Mouse (Mus musculus) forebrain, embryonic 13.5 days (tissue): ENCODE results near the gene Creb1. TPM values are rescaled to one million over a fixed set of nuclear protein-coding genes. Genes with fewer than 3 reads are reported as not detected.

Experiments
- ATAC-seq: fragments of 200-750 bp; cut with Nextera tagmentation; 2 replicates; pipeline ENCODE4 v1.8.0; 2017
- H3K27ac ChIP-seq: fragments of 300-500 bp; sonication (generic); 2 replicates; pipeline ENCODE4 v1.5.1; 2015; ENCODE audit warnings: inconsistent platforms, mild to moderate bottlenecking, moderate library complexity
- H3K27me3 ChIP-seq: fragments of 300-500 bp; sonication (generic); 2 replicates; pipeline ENCODE4 v1.6.1; 2015; ENCODE audit warnings: mild to moderate bottlenecking, inconsistent platforms
- H3K36me3 ChIP-seq: fragments of 300-500 bp; sonication (generic); 2 replicates; pipeline ENCODE4 v1.6.1; 2015; ENCODE audit warnings: mild to moderate bottlenecking, inconsistent platforms; ENCODE audit not compliant: poor library complexity, severe bottlenecking
- H3K4me1 ChIP-seq: fragments of 300-500 bp; sonication (generic); 2 replicates; pipeline ENCODE4 v1.6.1; 2015; ENCODE audit warnings: inconsistent platforms
- H3K4me2 ChIP-seq: fragments of 300-500 bp; sonication (generic); 2 replicates; pipeline ENCODE4 v1.6.1; 2015; ENCODE audit warnings: inconsistent platforms, mild to moderate bottlenecking, moderate library complexity
- H3K4me3 ChIP-seq: fragments of 300-500 bp; sonication (generic); 2 replicates; pipeline ENCODE4 v1.5.1; 2015; ENCODE audit warnings: mild to moderate bottlenecking, inconsistent platforms
- H3K9ac ChIP-seq: fragments of 300-500 bp; sonication (generic); 2 replicates; pipeline ENCODE4 v1.6.1; 2015; ENCODE audit warnings: mild to moderate bottlenecking, inconsistent platforms
- H3K9me3 ChIP-seq: fragments of 300-500 bp; sonication (generic); replicated peaks from 2 replicates; pipeline ENCODE4 v1.6.1; 2016; ENCODE audit warnings: inconsistent platforms
- WGBS: fragments of 180-500 bp; shearing (Covaris S2); methylation state at CpG from one replicate; pipeline ENCODE4 v1.1.7; 2015; 5-methylcytosine and 5-hydroxymethylcytosine counted together
- polyA plus RNA-seq: library from polyadenylated mRNA; unstranded; fragments of >200 nt; fragmentation: Nextera tagmentation; extraction: Ambion mirVana; gene quantifications from 2 replicates; pipeline ENCODE4 v1.2.1, GENCODE M21; 2015

Gene Creb1
- polyA plus RNA-seq, 1 experiment from 2014 or later, result 44.8 TPM

DNA sequence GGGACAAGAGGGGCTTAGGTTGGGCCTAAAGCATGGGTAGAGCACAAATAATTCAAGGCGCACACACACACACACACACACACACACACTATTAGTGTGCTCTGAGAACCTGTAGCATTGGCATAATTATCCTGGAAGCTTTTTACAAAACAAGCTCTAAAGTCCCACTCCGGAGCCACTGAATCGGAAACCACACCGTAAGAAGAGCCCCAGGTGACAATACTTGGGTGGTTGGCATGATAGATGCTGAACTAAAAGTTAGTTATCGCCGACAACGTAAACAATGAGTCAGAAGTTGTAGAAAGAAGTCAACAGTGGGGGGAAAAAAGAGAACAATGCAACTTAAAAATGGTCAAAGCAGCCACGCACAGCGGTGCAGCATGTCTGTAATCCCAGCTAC lies 81.9 kb downstream of the Creb1 start:
- H3K9me3 ChIP-seq, result no peaks in the 10 kb centered on the region
- H3K27ac ChIP-seq, result no peak overlapping the region
- no peak overlapping the region for H3K4me2 ChIP-seq
- H3K27me3 ChIP-seq, result no peaks in the 10 kb centered on the region
- ATAC-seq, result no peak
- no peak overlapping the region for H3K9ac ChIP-seq
- H3K4me3 ChIP-seq, result no peak overlapping the region
- H3K4me1 ChIP-seq, result peaks cover 21% of the 10 kb centered on the region
- 87% methylated on average over 9 of the region's 9 CpGs for WGBS
- H3K36me3 ChIP-seq, result peaks cover 12% of the 10 kb centered on the region; the same call in 1 of the 2 replicates

DNA sequence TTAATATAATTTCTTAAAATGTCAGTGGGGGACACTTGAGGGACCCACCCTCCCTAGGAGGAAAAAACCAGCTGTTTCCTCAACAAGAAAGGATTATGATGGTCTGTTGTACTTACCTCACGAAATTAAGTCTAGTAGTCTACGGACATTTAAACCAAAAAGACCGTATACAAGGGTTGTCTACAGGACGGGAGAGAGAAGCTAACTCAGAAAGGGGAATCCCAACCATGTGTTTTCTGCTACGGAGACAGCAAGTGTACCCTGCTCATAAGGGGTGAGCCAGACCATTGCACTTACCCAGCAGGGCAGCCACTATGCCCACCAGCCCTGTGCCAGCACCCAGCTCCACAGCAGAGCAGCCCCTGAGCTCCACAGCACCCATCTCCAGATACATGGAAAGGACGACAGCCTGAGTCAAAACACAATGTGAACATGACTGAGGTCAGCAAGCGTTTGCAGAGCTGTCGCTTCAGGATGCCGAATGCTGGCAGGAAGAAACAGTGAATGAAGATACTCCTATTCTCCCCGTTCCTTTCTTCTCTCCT lies 82.4 kb downstream of the Creb1 start:
- no peak for ATAC-seq
- Histone ChIP-seq H3K4me1 (peaks cover 21% of the 10 kb centered on the region), H3K27me3 (no peaks in the 10 kb centered on the region), H3K36me3 (peaks cover 11% of the 10 kb centered on the region; the same call in 1 of the 2 replicates), H3K27ac (no peak overlapping the region), H3K4me3 (no peak overlapping the region), H3K9me3 (no peaks in the 10 kb centered on the region), H3K4me2 (no peak overlapping the region), H3K9ac (no peak overlapping the region)
- WGBS, result 82% methylated on average over 10 of the region's 10 CpGs

DNA sequence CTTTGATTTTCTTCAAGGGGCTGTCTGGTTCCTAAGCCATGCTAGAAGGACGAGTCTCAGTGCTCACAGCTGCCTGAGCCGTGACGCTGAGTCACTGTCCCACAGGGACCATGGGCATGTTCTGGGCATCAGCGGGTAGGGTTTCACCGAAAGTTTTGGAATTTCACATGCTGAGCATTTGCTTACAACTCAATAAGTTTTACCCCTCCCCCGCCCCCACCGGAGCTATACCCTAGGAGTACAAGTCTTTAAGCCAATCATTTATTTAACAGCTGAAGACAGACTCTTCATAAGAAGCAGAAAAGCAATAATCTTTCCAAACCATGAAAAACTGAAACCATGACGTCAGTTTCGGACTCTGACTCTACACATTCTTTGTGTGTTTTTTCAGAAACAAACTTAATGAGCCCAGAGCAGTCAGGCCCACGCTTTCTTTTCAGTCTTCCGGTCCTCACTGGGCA lies 83.1 kb downstream of the Creb1 start:
- Histone ChIP-seq H3K4me2 (peak overlapping the region; percentile 76; the same call in 1 of the 2 replicates), H3K9me3 (no peaks in the 10 kb centered on the region), H3K27me3 (no peaks in the 10 kb centered on the region), H3K9ac (0 out of 2 replicates have a peak overlapping the region, but pooled peaks have one; percentile 95), H3K36me3 (peaks cover 7% of the 10 kb centered on the region; the same call in 1 of the 2 replicates), H3K4me1 (peaks cover 21% of the 10 kb centered on the region), H3K4me3 (no peak overlapping the region), H3K27ac (no peak overlapping the region)
- ATAC-seq, result no peak
- 82% methylated on average over 11 of the region's 11 CpGs for WGBS

DNA sequence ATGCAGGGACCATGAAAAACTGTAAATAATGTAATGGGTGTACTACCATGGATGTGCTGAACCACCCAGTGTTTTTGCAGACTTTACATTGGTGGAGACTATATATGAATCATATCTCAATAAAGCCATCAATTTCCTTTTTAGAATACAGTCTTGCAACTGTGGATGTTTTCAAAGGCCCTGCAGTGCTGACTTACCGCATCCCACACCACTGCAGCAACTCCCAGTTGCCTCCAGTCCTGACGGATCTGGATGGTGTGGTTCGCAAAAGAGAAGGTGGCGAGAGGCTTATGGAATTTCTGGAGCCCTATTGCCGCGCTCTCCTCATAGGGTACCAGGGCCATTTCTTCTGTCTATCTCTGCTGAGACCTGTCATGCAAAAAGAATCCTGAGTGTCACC lies 83.6 kb downstream of the Creb1 start:
- 64% methylated on average over 6 of the region's 6 CpGs for WGBS
- Histone ChIP-seq H3K27ac (no peak overlapping the region), H3K4me3 (peak overlapping the region; percentile 72), H3K9me3 (no peaks in the 10 kb centered on the region), H3K9ac (peak overlapping the region; percentile 95), H3K4me1 (peaks cover 21% of the 10 kb centered on the region), H3K36me3 (peaks cover 7% of the 10 kb centered on the region; the same call in 1 of the 2 replicates), H3K4me2 (peak overlapping the region; percentile 76), H3K27me3 (no peaks in the 10 kb centered on the region)
- no peak for ATAC-seq

DNA sequence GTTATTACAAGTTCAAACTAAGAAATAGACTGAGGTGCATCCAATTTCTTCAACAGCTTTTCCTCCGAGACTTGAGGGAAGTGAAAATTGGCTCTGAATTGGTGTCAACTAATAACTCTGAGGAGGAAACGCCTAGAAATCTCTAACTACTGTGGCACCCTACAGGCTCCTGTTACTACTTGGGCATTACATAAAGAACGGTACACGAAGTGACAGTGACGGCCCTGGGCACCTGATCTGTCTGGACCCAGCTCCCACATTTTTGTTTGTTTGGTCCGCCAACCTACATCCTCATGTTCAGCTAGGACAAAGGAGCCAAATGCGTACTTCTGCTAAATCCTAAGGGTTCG lies 84.1 kb downstream of the Creb1 start:
- no peak for ATAC-seq
- Histone ChIP-seq H3K27ac (peak overlapping the region; percentile 97), H3K9me3 (no peaks in the 10 kb centered on the region)

DNA sequence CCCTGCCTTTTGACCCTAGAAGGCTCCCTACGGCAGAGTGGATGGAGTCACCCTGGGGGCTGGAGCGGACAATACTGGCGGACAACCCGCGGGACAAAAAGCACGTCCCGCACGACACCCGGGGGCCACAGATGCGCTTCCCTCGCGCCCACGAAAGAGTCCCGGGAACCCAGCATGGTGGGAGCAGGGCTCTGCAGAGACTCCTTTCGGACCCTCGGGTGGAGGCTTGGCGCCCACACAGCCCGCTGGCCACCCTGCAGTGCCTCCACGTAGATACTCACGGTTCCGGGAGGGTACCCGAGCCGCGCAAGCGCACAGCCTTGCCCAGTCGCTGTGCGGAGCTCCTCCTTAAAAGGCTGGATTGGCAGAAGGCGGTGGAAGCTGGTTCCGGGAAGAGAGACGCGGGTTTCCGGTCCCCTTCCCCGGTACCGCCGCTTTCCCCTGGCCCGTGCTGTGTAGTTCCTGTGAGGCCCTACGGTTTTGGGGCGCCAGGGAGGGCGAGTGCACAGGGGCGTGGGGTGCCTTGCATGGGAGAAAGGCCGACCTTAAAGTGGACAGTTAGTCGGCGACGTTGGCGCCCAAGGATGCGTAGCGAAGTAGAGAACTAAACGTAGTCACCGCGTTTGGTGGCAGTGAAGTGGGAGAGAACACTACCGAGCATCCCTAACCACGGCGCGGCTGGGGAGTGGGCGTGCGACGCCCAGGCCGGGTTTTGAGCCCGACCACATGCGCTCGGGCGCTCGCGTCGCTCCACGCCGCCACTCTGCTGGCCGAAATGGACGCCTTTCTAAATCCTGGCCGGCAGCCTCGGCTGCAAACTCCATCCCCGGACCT lies 84.7 kb downstream of the Creb1 start, which contains the start of gene Mettl21a:
TSS of gene Mettl21a (minus strand) at position 362 of the 834 bp plus-strand sequence.
- under 1% methylated on average over 72 of the region's 72 CpGs for WGBS
- Histone ChIP-seq H3K9me3 (no peaks in the 10 kb centered on the region), H3K4me1 (peaks cover 21% of the 10 kb centered on the region), H3K36me3 (peaks cover 7% of the 10 kb centered on the region; the same call in 1 of the 2 replicates), H3K4me2 (peak within 1 kb of the TSS; percentile 76), H3K27me3 (no peaks in the 10 kb centered on the region), H3K27ac (peak within 1 kb of the TSS; percentile 97), H3K9ac (peak within 1 kb of the TSS; percentile 95), H3K4me3 (peak within 1 kb of the TSS; percentile 72)
- peak; percentile 97 for ATAC-seq

More for the DNA sequence above, 84.1 kb downstream of the Creb1 start:
- WGBS, result 4% methylated on average over 8 of the region's 8 CpGs
- Histone ChIP-seq H3K9ac (peak overlapping the region; percentile 95), H3K4me1 (peaks cover 21% of the 10 kb centered on the region), H3K36me3 (peaks cover 7% of the 10 kb centered on the region; the same call in 1 of the 2 replicates), H3K27me3 (no peaks in the 10 kb centered on the region), H3K4me2 (peak overlapping the region; percentile 76), H3K4me3 (peak overlapping the region; percentile 72)

DNA sequence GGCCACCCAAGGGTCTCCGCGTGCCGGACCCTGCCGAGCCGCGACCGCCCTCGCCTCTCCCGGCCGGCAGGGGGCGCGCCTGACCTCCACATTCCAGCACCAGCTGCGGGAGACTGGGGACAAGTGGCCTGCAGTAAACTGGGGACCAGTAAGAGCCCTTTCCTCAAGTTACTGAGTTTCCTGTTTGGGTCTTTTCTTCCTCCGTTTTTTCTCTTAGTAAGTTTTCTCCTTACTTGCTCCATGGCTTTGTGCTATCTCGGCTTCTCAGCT lies 85.2 kb downstream of the Creb1 start:
- Histone ChIP-seq H3K36me3 (peaks cover 1% of the 10 kb centered on the region; the same call in 1 of the 2 replicates), H3K4me3 (peak overlapping the region; percentile 72), H3K27me3 (no peaks in the 10 kb centered on the region), H3K4me1 (peaks cover 21% of the 10 kb centered on the region), H3K9ac (peak overlapping the region; percentile 95), H3K9me3 (no peaks in the 10 kb centered on the region), H3K4me2 (peak overlapping the region; percentile 76), H3K27ac (peak overlapping the region; percentile 97)
- WGBS, result 1% methylated on average over 15 of the region's 15 CpGs
- ATAC-seq, result peak; percentile 86

DNA sequence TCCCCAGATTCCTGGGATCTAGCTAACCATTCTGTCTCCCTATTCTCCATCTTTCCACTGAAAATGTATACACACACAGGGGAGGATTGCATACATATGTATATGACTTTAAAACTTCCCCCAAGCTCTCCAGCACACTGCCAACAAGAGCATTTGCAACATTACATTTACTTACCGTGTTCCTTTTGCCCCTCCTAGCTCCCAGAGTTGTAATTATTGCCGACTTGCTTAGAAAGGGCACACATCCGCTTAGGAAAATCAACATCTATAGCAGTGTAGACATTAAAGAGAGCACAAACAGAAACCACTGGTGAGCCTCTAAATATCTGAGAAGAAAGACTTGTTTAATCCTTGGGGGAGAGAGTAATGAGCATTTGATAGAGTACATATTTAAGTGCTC lies 85.8 kb downstream of the Creb1 start:
- Histone ChIP-seq H3K4me3 (peak overlapping the region; percentile 72), H3K27ac (no peak overlapping the region), H3K9me3 (no peaks in the 10 kb centered on the region), H3K36me3 (no peaks in the 10 kb centered on the region; the same call in 1 of the 2 replicates), H3K27me3 (no peaks in the 10 kb centered on the region), H3K4me2 (peak overlapping the region; percentile 76), H3K4me1 (peaks cover 21% of the 10 kb centered on the region), H3K9ac (peak overlapping the region; percentile 95)
- WGBS, result 64% methylated on average over 3 of the region's 3 CpGs
- ATAC-seq, result no peak

DNA sequence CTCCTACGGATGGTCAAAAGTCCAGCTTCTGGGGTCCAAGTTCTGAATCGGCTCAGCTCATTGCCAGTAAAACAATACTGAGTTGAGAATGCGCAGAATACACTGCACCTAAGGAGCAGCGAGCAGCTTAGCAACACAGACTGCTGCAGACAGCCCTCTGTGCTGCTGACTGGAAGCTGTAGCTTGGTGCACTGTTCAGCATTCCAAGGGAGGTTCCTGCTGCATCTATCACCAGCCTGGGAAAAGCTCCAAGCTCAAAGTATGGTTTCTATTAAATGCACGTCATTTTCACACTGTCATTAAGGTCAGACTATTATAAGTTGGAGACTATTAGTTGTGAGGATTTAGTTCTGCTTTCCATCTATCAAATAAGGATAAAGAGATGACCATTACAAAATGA lies 88.7 kb downstream of the Creb1 start:
- no peaks in the 10 kb centered on the region for H3K27me3 ChIP-seq
- no peak overlapping the region for H3K9ac ChIP-seq
- H3K4me2 ChIP-seq, result no peak overlapping the region
- H3K9me3 ChIP-seq, result no peaks in the 10 kb centered on the region
- ATAC-seq, result no peak
- no peak overlapping the region for H3K4me3 ChIP-seq
- WGBS, result 87% methylated on average over 5 of the region's 5 CpGs
- H3K27ac ChIP-seq, result no peak overlapping the region
- no peaks in the 10 kb centered on the region for H3K36me3 ChIP-seq
- H3K4me1 ChIP-seq, result peaks cover 12% of the 10 kb centered on the region

DNA sequence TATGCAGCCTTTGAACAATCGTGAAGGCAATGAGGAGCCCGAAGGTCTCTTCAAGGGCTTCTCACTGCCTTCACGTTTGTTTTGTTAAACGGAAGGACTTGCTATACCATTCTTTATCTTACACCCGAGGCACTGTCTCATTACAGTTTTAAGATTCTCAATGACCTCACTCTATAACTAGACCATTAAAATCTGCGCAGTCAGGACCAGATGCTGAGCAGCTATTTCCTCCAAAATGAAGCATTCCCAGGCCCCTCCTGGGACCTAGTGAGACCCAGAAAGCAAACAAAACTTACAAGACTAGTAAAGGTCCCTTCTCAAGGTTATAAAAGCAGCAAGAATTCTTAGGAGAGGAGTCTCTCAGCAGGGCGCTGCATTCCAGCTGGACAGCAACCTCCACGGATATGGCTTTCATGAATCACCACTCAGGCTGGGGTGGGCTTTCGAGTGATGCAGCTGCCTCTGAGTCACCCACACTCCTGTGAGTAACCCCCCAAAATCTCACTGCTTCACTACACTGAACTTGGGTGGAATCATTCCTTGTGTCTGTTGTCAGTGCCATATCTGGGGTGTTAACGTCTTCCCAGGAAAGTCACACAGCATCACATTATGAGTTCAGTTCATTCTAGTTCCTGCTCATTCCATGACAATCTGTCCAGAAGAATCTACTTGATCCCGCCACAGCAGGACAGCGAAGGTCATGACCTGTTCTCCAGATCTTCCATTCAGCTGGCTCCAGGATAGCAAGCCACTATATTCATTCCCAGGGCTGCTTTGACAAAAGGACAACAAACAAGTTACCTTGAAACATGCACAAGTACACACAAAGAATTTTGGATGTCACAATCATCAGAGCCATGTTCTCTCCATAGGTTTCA lies 91.4 kb downstream of the Creb1 start:
- H3K4me1 ChIP-seq, result no peaks in the 10 kb centered on the region
- H3K27me3 ChIP-seq, result no peaks in the 10 kb centered on the region
- H3K4me3 ChIP-seq, result no peak overlapping the region
- H3K36me3 ChIP-seq, result no peaks in the 10 kb centered on the region
- no peaks in the 10 kb centered on the region for H3K9me3 ChIP-seq
- H3K9ac ChIP-seq, result no peak overlapping the region
- ATAC-seq, result no peak
- no peak overlapping the region for H3K27ac ChIP-seq
- WGBS, result 69% methylated on average over 12 of the region's 12 CpGs
- H3K4me2 ChIP-seq, result no peak overlapping the region

DNA sequence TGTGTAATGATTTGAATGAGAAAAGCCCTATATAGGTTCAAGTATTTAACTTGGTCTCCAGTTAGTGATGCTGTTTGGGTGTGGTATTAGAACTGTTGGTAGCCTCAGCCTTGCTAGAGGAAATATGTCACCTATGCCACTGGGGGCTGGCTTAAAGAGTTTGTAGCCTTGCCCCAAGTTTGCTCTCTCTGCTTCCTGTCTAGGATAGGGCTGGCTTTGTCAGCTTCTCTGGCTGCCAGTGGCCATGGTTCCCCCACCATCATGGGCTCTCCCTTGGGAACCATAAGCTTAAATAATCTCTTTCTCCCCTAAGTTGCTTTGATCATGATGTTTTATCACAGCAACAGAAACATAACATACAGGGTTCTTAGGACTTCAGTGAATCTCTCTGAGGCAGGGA lies 92.8 kb downstream of the Creb1 start:
- Histone ChIP-seq H3K9ac (no peak overlapping the region), H3K36me3 (no peaks in the 10 kb centered on the region), H3K27me3 (no peaks in the 10 kb centered on the region), H3K4me1 (no peaks in the 10 kb centered on the region), H3K4me3 (no peak overlapping the region), H3K4me2 (no peak overlapping the region), H3K9me3 (no peaks in the 10 kb centered on the region), H3K27ac (no peak overlapping the region)
- ATAC-seq, result no peak

DNA sequence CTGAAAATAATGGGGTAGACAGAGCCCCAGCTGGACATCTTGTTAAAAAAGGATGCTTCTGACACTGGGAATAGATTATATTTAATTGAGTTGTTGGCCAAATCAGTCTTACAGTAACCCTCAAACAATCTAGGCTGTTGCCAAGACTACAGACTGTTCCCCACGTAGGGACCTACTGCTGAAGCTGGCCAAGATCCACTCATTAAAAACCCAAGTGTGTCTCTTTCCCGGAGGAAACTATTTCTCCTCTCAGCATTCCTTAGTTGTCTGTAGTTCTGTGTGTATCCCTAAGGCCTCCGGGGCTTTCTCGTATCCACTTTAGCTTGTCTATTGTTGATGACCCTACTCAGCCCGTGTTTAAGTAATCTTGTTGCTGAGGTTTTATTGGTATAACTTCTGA lies 99.1 kb downstream of the Creb1 start:
- 68% methylated on average over 5 of the region's 5 CpGs for WGBS
- H3K27me3 ChIP-seq, result no peaks in the 10 kb centered on the region
- H3K27ac ChIP-seq, result no peak overlapping the region
- H3K4me1 ChIP-seq, result no peaks in the 10 kb centered on the region
- no peaks in the 10 kb centered on the region for H3K36me3 ChIP-seq
- no peak overlapping the region for H3K4me2 ChIP-seq
- no peak overlapping the region for H3K4me3 ChIP-seq
- no peak overlapping the region for H3K9ac ChIP-seq
- ATAC-seq, result no peak
- H3K9me3 ChIP-seq, result no peaks in the 10 kb centered on the region
